17 mouse cellular contexts compared by ENCODE assay signal in the genomic region with DNA sequence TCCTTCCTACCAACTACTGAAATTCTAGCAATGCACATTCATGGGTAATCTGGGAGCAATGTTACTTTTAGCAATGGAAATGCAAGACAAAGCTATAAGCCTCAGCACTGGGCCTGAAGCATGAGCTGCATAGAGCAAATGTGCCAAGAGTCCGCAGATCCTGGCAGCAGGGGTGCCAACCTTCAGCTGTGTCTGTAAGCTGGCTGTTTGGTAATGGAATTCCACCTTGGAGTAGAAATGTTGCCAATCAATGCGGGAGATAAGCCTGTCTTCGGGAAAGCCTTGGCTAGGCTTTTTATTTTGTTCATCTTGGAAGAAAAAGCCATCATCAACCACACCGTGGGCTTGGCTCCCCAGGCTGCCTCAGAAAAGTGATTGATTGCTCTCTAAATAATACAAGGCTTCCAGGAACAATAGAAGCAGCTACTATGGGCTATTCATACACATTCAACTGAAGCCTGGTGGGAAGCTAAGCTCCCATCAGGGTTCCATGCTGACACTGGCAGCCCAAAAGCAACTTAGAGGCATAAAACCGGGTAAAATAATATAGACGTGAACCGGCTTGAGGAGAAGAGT.
A peak's percentile ranks its signal among the peaks of the same experiment; 100 is the strongest.
DNase-seq lines count a peak whose midpoint lies in the region; ATAC-seq and TF ChIP-seq lines count a peak whose summit lies in the region.
"Had no signal": no experiment of that assay in that cellular context is flagged by ENCODE, and none has a peak within 500 bp of the region (broad histone marks: within the 10 kb centered on the region; RNA-seq: fewer than 3 reads in every experiment).

No protein-coding gene starts in this region.

- DNase-seq in hindbrain, embryonic 10.5 days (ENCODE audit: low spot score), result peak; percentile 22
- peak; percentile 75 to 84 for DNase-seq in cerebellum, postnatal 25 days
- peak; percentile 62 for DNase-seq in hindbrain, postnatal 0 days (ENCODE audit: low spot score)
- DNase-seq in kidney, postnatal 36 days, result no peak
- no peak for DNase-seq in retina, embryonic 14.5 days (ENCODE audit: low spot score)
- DNase-seq in thymus, adult 2 months, result no peak
- DNase-seq: adrenal gland, postnatal 36 days; heart, adult 2 months; heart, postnatal 10 days; kidney, postnatal 4 days; lung, adult 18-20 months; right cerebral cortex, postnatal 4 days had no signal

- no peak overlapping the region for H3K9ac ChIP-seq in hindbrain, embryonic 12.5 days
- H3K9ac ChIP-seq in hindbrain, postnatal 0 days (replicated peaks; ENCODE audit: low read length), result no peak overlapping the region

- H3K36me3 ChIP-seq in hindbrain, embryonic 10.5 days, result 0 out of 2 replicates have a peak, but pooled peaks cover 4% of the 10 kb centered on the region
- H3K36me3 ChIP-seq in hindbrain, embryonic 12.5 days, result no peaks in the 10 kb centered on the region
- H3K36me3 ChIP-seq in hindbrain, postnatal 0 days (ENCODE audit: insufficient read depth, low read length), result no peaks in the 10 kb centered on the region
- H3K36me3 ChIP-seq in thymus, adult 2 months (ENCODE audit: control insufficient read depth, insufficient read depth, low read length), result no peaks in the 10 kb centered on the region
- H3K36me3 ChIP-seq: G1E had no signal

- WGBS in hindbrain, embryonic 10.5 days, result 36% methylated on average over 7 of the region's 7 CpGs
- 23% methylated on average over 7 of the region's 7 CpGs for WGBS in hindbrain, embryonic 12.5 days
- 15% methylated on average over 7 of the region's 7 CpGs for WGBS in hindbrain, postnatal 0 days
- 94% methylated on average over 7 of the region's 7 CpGs for WGBS in thymus, adult 2 months

- no peak for TF ChIP-seq POLR2A in thymus, adult 2 months (IDR thresholded peaks at IDR 0.05; ENCODE audit: control insufficient read depth, extremely low read depth, insufficient read depth, low read length, poor library complexity)

- H3K4me3 ChIP-seq in hindbrain, embryonic 10.5 days, result no peak overlapping the region
- no peak overlapping the region for H3K4me3 ChIP-seq in hindbrain, embryonic 12.5 days
- no peak overlapping the region for H3K4me3 ChIP-seq in hindbrain, postnatal 0 days (ENCODE audit: low read length)
- H3K4me3 ChIP-seq in thymus, adult 2 months (ENCODE audit: control insufficient read depth, insufficient read depth, low read length), result no peak overlapping the region
- H3K4me3 ChIP-seq: heart, adult 2 months had no signal

- H3K27ac ChIP-seq in hindbrain, embryonic 10.5 days, result peak overlapping the region; percentile 66; the same call in 1 of the 2 replicates
- H3K27ac ChIP-seq in hindbrain, embryonic 12.5 days, result no peak overlapping the region
- no peak overlapping the region; the same call in 1 of the 2 replicates for H3K27ac ChIP-seq in hindbrain, postnatal 0 days
- no peak overlapping the region for H3K27ac ChIP-seq in thymus, adult 2 months (ENCODE audit: control insufficient read depth, insufficient read depth, low read length)
- H3K27ac ChIP-seq: heart, adult 2 months; macrophage had no signal

- TF ChIP-seq CTCF in hindbrain, postnatal 0 days (IDR thresholded peaks at IDR 0.05; ENCODE audit: low read depth), result no peak
- no peak for TF ChIP-seq CTCF in thymus, adult 2 months (IDR thresholded peaks at IDR 0.05; ENCODE audit: borderline replicate concordance, control insufficient read depth, extremely low read depth, insufficient read depth, low read length, poor library complexity)

- no peak for ATAC-seq in hindbrain, embryonic 12.5 days (ENCODE audit: low FRiP score)
- peak; percentile 82; the same call in 1 of the 2 replicates for ATAC-seq in cerebellum, adult (ENCODE audit: insufficient number of reproducible peaks, low FRiP score, low TSS enrichment)
- ATAC-seq in hindbrain, postnatal 0 days, result no peak
- ATAC-seq: intestine, embryonic 16.5 days had no signal

- peaks cover 18% of the 10 kb centered on the region for H3K4me1 ChIP-seq in hindbrain, embryonic 10.5 days (replicated peaks)
- peaks cover 8% of the 10 kb centered on the region; the same call in 1 of the 2 replicates for H3K4me1 ChIP-seq in hindbrain, embryonic 12.5 days
- H3K4me1 ChIP-seq in hindbrain, postnatal 0 days (ENCODE audit: insufficient read depth, low read length), result peaks cover 5% of the 10 kb centered on the region; the same call in 1 of the 2 replicates
- H3K4me1 ChIP-seq in thymus, adult 2 months (replicated peaks; ENCODE audit: control insufficient read depth, insufficient read depth, low read length), result peaks cover 13% of the 10 kb centered on the region

- no peaks in the 10 kb centered on the region for H3K9me3 ChIP-seq in hindbrain, embryonic 10.5 days
- H3K9me3 ChIP-seq in hindbrain, embryonic 12.5 days (replicated peaks), result no peaks in the 10 kb centered on the region; the same call in 1 of the 2 replicates
- H3K9me3 ChIP-seq in hindbrain, postnatal 0 days (ENCODE audit: low read length), result no peaks in the 10 kb centered on the region

- H3K27me3 ChIP-seq in hindbrain, embryonic 10.5 days (ENCODE audit: insufficient read depth, poor library complexity, severe bottlenecking), result no peaks in the 10 kb centered on the region
- H3K27me3 ChIP-seq in hindbrain, embryonic 12.5 days, result no peaks in the 10 kb centered on the region; the same call in 1 of the 2 replicates
- H3K27me3 ChIP-seq in hindbrain, postnatal 0 days (ENCODE audit: insufficient read depth, low read length), result no peaks in the 10 kb centered on the region
- no peaks in the 10 kb centered on the region for H3K27me3 ChIP-seq in thymus, adult 2 months (ENCODE audit: control insufficient read depth, insufficient read depth, low read length)

- no peak overlapping the region for H3K4me2 ChIP-seq in hindbrain, embryonic 12.5 days (replicated peaks)
- no peak overlapping the region for H3K4me2 ChIP-seq in hindbrain, postnatal 0 days (ENCODE audit: low read depth, low read length)

Comparison
In these comparisons a context has a peak if more than half of its experiments do, and no peak if none do; other contexts are left out.
1. DNase-seq: peak in hindbrain, embryonic 10.5 days (single experiment), cerebellum, postnatal 25 days (2 of 2) and hindbrain, postnatal 0 days (single experiment); none in kidney, postnatal 36 days (0 of 2), retina, embryonic 14.5 days (single experiment) and thymus, adult 2 months (single experiment).